Mouse (Mus musculus) embryonic facial prominence, embryonic 15.5 days (tissue): ENCODE results near the gene Foxi1. TPM values are rescaled to one million over a fixed set of nuclear protein-coding genes. Genes with fewer than 3 reads are reported as not detected.

Experiments
- ATAC-seq: fragments of 200-750 bp; cut with Nextera tagmentation; 2 replicates; pipeline ENCODE4 v1.8.0; 2017; ENCODE audit warnings: low read depth, moderate TSS enrichment; ENCODE audit not compliant: insufficient number of reproducible peaks, low FRiP score, low TSS enrichment
- H3K27ac ChIP-seq: fragments of 300-500 bp; sonication (generic); replicated peaks from 2 replicates; pipeline ENCODE4 v1.5.1; 2015; ENCODE audit warnings: mild to moderate bottlenecking, inconsistent platforms
- H3K27me3 ChIP-seq: fragments of 300-500 bp; sonication (generic); 2 replicates; pipeline ENCODE4 v1.6.1; 2015; ENCODE audit warnings: inconsistent platforms
- H3K36me3 ChIP-seq: fragments of 300-500 bp; sonication (generic); 2 replicates; pipeline ENCODE4 v1.6.1; 2015; ENCODE audit warnings: mild to moderate bottlenecking, inconsistent platforms
- H3K4me1 ChIP-seq: fragments of 300-500 bp; sonication (generic); 2 replicates; pipeline ENCODE4 v1.6.1; 2015; ENCODE audit warnings: inconsistent platforms
- H3K4me2 ChIP-seq: fragments of 300-500 bp; sonication (generic); replicated peaks from 2 replicates; pipeline ENCODE4 v1.6.1; 2015; ENCODE audit warnings: mild to moderate bottlenecking, inconsistent platforms
- H3K4me3 ChIP-seq: fragments of 300-500 bp; sonication (generic); replicated peaks from 2 replicates; pipeline ENCODE4 v1.5.1; 2015; ENCODE audit warnings: mild to moderate bottlenecking, inconsistent platforms
- H3K9ac ChIP-seq: fragments of 300-500 bp; sonication (generic); 2 replicates; pipeline ENCODE4 v1.6.1; 2015; ENCODE audit warnings: inconsistent platforms
- H3K9me3 ChIP-seq: fragments of 300-500 bp; sonication (generic); replicated peaks from 2 replicates; pipeline ENCODE4 v1.6.1; 2016; ENCODE audit warnings: inconsistent platforms
- WGBS: fragments of 180-500 bp; shearing (Covaris S2); methylation state at CpG from one replicate; pipeline ENCODE4 v1.1.7; 2015; 5-methylcytosine and 5-hydroxymethylcytosine counted together
- polyA plus RNA-seq: library from polyadenylated mRNA; unstranded; fragments of >200 nt; fragmentation: Nextera tagmentation; extraction: Ambion mirVana; gene quantifications from 2 replicates; pipeline ENCODE4 v1.2.1, GENCODE M21; 2015

The Foxi1 gene
- polyA plus RNA-seq, 1 experiment from 2014 or later, result 1.4 TPM

- Histone ChIP-seq H3K9ac (no peak overlapping the region), H3K27me3 (no peaks in the 10 kb centered on the region), H3K4me2 (no peak overlapping the region), H3K27ac (no peak overlapping the region), H3K4me3 (no peak overlapping the region), H3K9me3 (no peaks in the 10 kb centered on the region), H3K36me3 (no peaks in the 10 kb centered on the region), H3K4me1 (no peaks in the 10 kb centered on the region)
- ATAC-seq, result no peak
- WGBS, result 62% methylated on average over 9 of the region's 9 CpGs
Observed at GRCm38 (mm10) chr11:34194158-34194941, 13.5 kb downstream of the Foxi1 start.

DNA sequence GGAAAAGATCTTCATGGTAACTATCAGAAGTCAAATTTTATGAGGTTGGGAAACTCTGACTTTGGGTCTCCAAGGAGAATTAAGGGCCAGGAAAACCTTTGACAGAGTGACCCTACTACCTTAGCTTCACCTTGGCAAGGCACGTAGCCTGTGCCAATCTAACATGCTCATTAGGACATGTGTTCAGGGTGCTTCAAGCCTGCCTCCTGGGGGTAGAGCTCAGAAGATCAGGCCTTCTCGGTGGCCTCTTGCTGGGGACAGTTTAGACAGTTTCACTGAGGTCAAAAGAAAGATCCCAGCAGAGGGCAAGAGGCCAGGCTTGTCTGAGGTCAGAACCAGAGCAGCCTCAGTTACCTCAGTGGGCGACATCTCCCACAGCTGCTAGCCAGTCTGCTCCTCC is 14.2 kb downstream of the Foxi1 start:
- H3K9me3 ChIP-seq, result no peaks in the 10 kb centered on the region
- H3K4me1 ChIP-seq, result no peaks in the 10 kb centered on the region
- H3K36me3 ChIP-seq, result no peaks in the 10 kb centered on the region
- 46% methylated on average over 3 of the region's 3 CpGs for WGBS
- ATAC-seq, result no peak
- H3K4me3 ChIP-seq, result no peak overlapping the region
- H3K27me3 ChIP-seq, result no peaks in the 10 kb centered on the region
- H3K4me2 ChIP-seq, result no peak overlapping the region
- no peak overlapping the region for H3K9ac ChIP-seq
- no peak overlapping the region for H3K27ac ChIP-seq

DNA sequence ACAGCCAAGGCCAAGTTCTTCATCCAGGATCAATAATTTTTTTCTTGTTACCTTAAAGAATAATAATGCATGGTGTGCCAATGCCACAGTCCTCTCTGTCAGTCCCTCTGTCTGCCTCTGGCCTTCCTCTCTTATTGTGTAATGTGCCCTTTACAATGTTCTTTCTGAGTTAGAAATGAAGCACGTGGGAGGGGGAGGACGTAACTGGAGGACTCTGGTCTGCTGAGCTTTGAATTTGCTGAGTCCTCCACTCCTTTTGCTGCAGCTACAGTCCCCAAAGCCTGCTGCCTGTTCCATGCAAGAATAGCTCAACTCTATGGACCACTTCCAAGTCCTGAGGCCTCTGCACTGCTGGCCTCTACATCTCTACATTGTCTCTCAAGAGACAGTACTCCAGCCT is 23.6 kb downstream of the Foxi1 start:
- WGBS, result 67% methylated on average over 2 of the region's 2 CpGs
- H3K4me2 ChIP-seq, result no peak overlapping the region
- no peak overlapping the region for H3K4me3 ChIP-seq
- no peaks in the 10 kb centered on the region for H3K36me3 ChIP-seq
- no peak for ATAC-seq
- H3K9ac ChIP-seq, result no peak overlapping the region
- no peak overlapping the region for H3K27ac ChIP-seq
- peaks cover 10% of the 10 kb centered on the region; the same call in 1 of the 2 replicates for H3K4me1 ChIP-seq
- no peaks in the 10 kb centered on the region for H3K27me3 ChIP-seq
- no peaks in the 10 kb centered on the region for H3K9me3 ChIP-seq

GRCm38 (mm10) chr11:34181214-34182117 is 26.4 kb downstream of the Foxi1 start:
- H3K27me3 ChIP-seq, result no peaks in the 10 kb centered on the region
- WGBS, result 28% methylated on average over 8 of the region's 8 CpGs
- no peak overlapping the region for H3K4me2 ChIP-seq
- H3K27ac ChIP-seq, result 0 out of 2 replicates have a peak overlapping the region, but pooled peaks have one; percentile 28
- peaks cover 10% of the 10 kb centered on the region; the same call in 1 of the 2 replicates for H3K4me1 ChIP-seq
- H3K36me3 ChIP-seq, result no peaks in the 10 kb centered on the region
- no peaks in the 10 kb centered on the region for H3K9me3 ChIP-seq
- peak; percentile 61; the same call in 1 of the 2 replicates for ATAC-seq
- no peak overlapping the region for H3K9ac ChIP-seq
- H3K4me3 ChIP-seq, result no peak overlapping the region

GRCm38 (mm10) chr11:34178752-34179151 is 29.1 kb downstream of the Foxi1 start:
- H3K36me3 ChIP-seq, result no peaks in the 10 kb centered on the region
- H3K4me3 ChIP-seq, result no peak overlapping the region
- H3K4me1 ChIP-seq, result peaks cover 10% of the 10 kb centered on the region; the same call in 1 of the 2 replicates
- no peak overlapping the region for H3K27ac ChIP-seq
- WGBS, result 79% methylated on average over 2 of the region's 2 CpGs
- no peak overlapping the region for H3K4me2 ChIP-seq
- H3K27me3 ChIP-seq, result no peaks in the 10 kb centered on the region
- no peak overlapping the region for H3K9ac ChIP-seq
- ATAC-seq, result no peak
- H3K9me3 ChIP-seq, result no peaks in the 10 kb centered on the region

GRCm38 (mm10) chr11:34176371-34176770 is 31.5 kb downstream of the Foxi1 start:
- Histone ChIP-seq H3K27ac (no peak overlapping the region), H3K9me3 (no peaks in the 10 kb centered on the region), H3K4me3 (no peak overlapping the region), H3K27me3 (no peaks in the 10 kb centered on the region), H3K4me2 (no peak overlapping the region), H3K4me1 (0 out of 2 replicates have a peak, but pooled peaks cover under 1% of the 10 kb centered on the region), H3K9ac (no peak overlapping the region), H3K36me3 (no peaks in the 10 kb centered on the region)
- ATAC-seq, result no peak
- 69% methylated on average over 1 of the region's 1 CpGs for WGBS

GRCm38 (mm10) chr11:34171221-34171620 is 36.7 kb downstream of the Foxi1 start:
- no peak overlapping the region for H3K9ac ChIP-seq
- H3K4me2 ChIP-seq, result no peak overlapping the region
- H3K36me3 ChIP-seq, result no peaks in the 10 kb centered on the region
- H3K4me3 ChIP-seq, result no peak overlapping the region
- H3K27me3 ChIP-seq, result no peaks in the 10 kb centered on the region
- peaks cover 10% of the 10 kb centered on the region for H3K4me1 ChIP-seq
- ATAC-seq, result no peak
- no peaks in the 10 kb centered on the region for H3K9me3 ChIP-seq
- H3K27ac ChIP-seq, result no peak overlapping the region
- WGBS, result 78% methylated on average over 1 of the region's 1 CpGs

- Histone ChIP-seq H3K4me1 (peaks cover 10% of the 10 kb centered on the region), H3K9me3 (no peaks in the 10 kb centered on the region), H3K9ac (no peak overlapping the region), H3K4me2 (no peak overlapping the region), H3K27me3 (no peaks in the 10 kb centered on the region), H3K27ac (0 out of 2 replicates have a peak overlapping the region, but pooled peaks have one; percentile 17), H3K4me3 (no peak overlapping the region), H3K36me3 (no peaks in the 10 kb centered on the region)
- ATAC-seq, result 0 out of 2 replicates have a peak, but pooled peaks have one; percentile 48
- WGBS, result 12% methylated on average over 5 of the region's 5 CpGs
Observed at GRCm38 (mm10) chr11:34169464-34169894, 38.4 kb downstream of the Foxi1 start.

DNA sequence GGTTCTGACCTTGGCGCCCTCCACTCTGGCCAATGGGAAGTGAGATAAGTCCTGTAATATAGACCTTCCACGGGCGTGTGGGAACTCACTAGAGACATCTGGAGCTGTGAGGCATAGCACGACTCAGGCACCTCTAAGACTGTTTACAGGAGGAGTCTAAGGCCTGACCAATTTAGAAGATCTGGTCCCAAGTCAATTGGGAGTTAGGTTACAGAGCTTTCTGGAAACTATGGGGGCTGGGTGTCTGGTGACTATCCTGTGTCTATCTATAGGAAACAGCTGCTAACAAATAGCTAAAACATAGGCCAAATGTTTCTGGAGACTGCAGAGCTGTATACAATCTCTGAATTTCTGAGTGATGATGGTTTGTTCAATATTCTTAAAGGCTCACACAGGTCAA is 41.5 kb downstream of the Foxi1 start:
- WGBS, result 53% methylated on average over 4 of the region's 4 CpGs
- no peaks in the 10 kb centered on the region for H3K36me3 ChIP-seq
- no peaks in the 10 kb centered on the region for H3K27me3 ChIP-seq
- H3K4me1 ChIP-seq, result peaks cover 10% of the 10 kb centered on the region
- H3K4me3 ChIP-seq, result no peak overlapping the region
- H3K9me3 ChIP-seq, result no peaks in the 10 kb centered on the region
- H3K4me2 ChIP-seq, result no peak overlapping the region
- ATAC-seq, result no peak
- H3K9ac ChIP-seq, result no peak overlapping the region
- no peak overlapping the region for H3K27ac ChIP-seq

- H3K27me3 ChIP-seq, result no peaks in the 10 kb centered on the region
- WGBS, result 95% methylated on average over 11 of the region's 11 CpGs
- no peak overlapping the region for H3K4me3 ChIP-seq
- H3K4me2 ChIP-seq, result no peak overlapping the region
- H3K9ac ChIP-seq, result no peak overlapping the region
- H3K9me3 ChIP-seq, result no peaks in the 10 kb centered on the region
- peaks cover 10% of the 10 kb centered on the region for H3K4me1 ChIP-seq
- no peaks in the 10 kb centered on the region for H3K36me3 ChIP-seq
- no peak for ATAC-seq
- no peak overlapping the region for H3K27ac ChIP-seq
Observed at GRCm38 (mm10) chr11:34165278-34165677, 42.6 kb downstream of the Foxi1 start.

- Histone ChIP-seq H3K27me3 (no peaks in the 10 kb centered on the region), H3K9me3 (no peaks in the 10 kb centered on the region), H3K4me3 (no peak overlapping the region), H3K27ac (no peak overlapping the region), H3K9ac (no peak overlapping the region), H3K36me3 (no peaks in the 10 kb centered on the region), H3K4me2 (no peak overlapping the region), H3K4me1 (no peaks in the 10 kb centered on the region)
- ATAC-seq, result no peak
- 76% methylated on average over 9 of the region's 9 CpGs for WGBS
Observed at GRCm38 (mm10) chr11:34158916-34159315, 49.0 kb downstream of the Foxi1 start.
